Mouse (Mus musculus): ENCODE measurements around the gene Bcar3. TPM values are rescaled to one million over a fixed set of nuclear protein-coding genes. Genes with fewer than 3 reads are reported as not detected.

The Bcar3 gene
- total and polyA plus RNA-seq, 3 experiments = 47.4 to 61.2 (median 52.0) TPM

GRCm38 (mm10) chr3:122470326-122471016, 176.5 kb downstream of the Bcar3 start:
- Histone ChIP-seq H3K36me3 (replicated peaks in 1 of 2; ENCODE audit: control insufficient read depth in 1 of 2, insufficient read depth in 1 of 2, low read length in 1 of 2) (peaks cover 20 to 81% of the 10 kb centered on the region in 2 experiments), H3K9me3 (replicated peaks; ENCODE audit: low read length) (no peaks in the 10 kb centered on the region), H3K4me2 (ENCODE audit: insufficient read depth, low read depth, poor library complexity, severe bottlenecking) (no peak overlapping the region), H3K79me2 (replicated peaks; ENCODE audit: control insufficient read depth, extremely low read depth, insufficient read depth, poor library complexity, severe bottlenecking) (peaks cover 23% of the 10 kb centered on the region), H3K27ac (ENCODE audit: insufficient read depth, low read depth) (no peak overlapping the region), H3K9ac (ENCODE audit: insufficient read depth, low read depth) (no peak overlapping the region), H3K27me3 (replicated peaks) (no peaks in the 10 kb centered on the region), H3K4me1 (ENCODE audit: control insufficient read depth in 1 of 2, insufficient read depth in 2 of 2) (peaks cover 9 to 46% of the 10 kb centered on the region in 2 experiments), H3K4me3 (replicated peaks in 1 of 3; ENCODE audit: low read depth in 2 of 3, low read length in 2 of 3, poor library complexity in 1 of 3) (no peak overlapping the region)
- DNase-seq (ENCODE audit: extremely low read depth) = no peak
- in situ Hi-C loops (cut with MboI; ENCODE audit: low pct_ligation_motif_present, low pct_unique_long_range_greater_than_20kb, low sequenced_read_pairs) (no loop called here), dilution Hi-C loops (cut with MboI; ENCODE audit: extremely low pct_ligation_motif_present, extremely low pct_unique_long_range_greater_than_20kb, low sequenced_read_pairs) (no loop called here)
- no peak for TF ChIP-seq ELF1 (IDR thresholded peaks at IDR 0.05; ENCODE audit: low read depth, low read length)
- TF ChIP-seq E2F4 (IDR thresholded peaks at IDR 0.05; ENCODE audit: insufficient replicate concordance, low read depth, low read length) = no peak
- TF ChIP-seq ZC3H11A (IDR thresholded peaks at IDR 0.05; ENCODE audit: low read depth, low read length) = no peak
- no peak for TF ChIP-seq NRF1 (IDR thresholded peaks at IDR 0.05; ENCODE audit: low read depth, low read length)
- no peak for TF ChIP-seq ETS1 (conservative IDR thresholded peaks at IDR 0.05; ENCODE audit: low read depth, low read length)
- TF ChIP-seq CTCF (conservative IDR thresholded peaks at IDR 0.05 in 1 of 2, IDR thresholded peaks at IDR 0.05 in 1 of 2; ENCODE audit: low read depth in 2 of 2, low read length in 2 of 2) = no peak
- no peak for TF ChIP-seq TCF12 (IDR thresholded peaks at IDR 0.05; ENCODE audit: low read depth, low read length)
- TF ChIP-seq POLR2A (IDR thresholded peaks at IDR 0.05; ENCODE audit: low read depth, low read length) = no peak
- no peak for TF ChIP-seq MEF2A (IDR thresholded peaks at IDR 0.05; ENCODE audit: borderline replicate concordance, low read depth, low read length)
- TF ChIP-seq MAX (IDR thresholded peaks at IDR 0.05; ENCODE audit: low read length) = no peak
- TF ChIP-seq MXI1 (IDR thresholded peaks at IDR 0.05; ENCODE audit: low read depth, low read length) = no peak
- no peak for TF ChIP-seq BHLHE40 (IDR thresholded peaks at IDR 0.05; ENCODE audit: low read depth, low read length)
- TF ChIP-seq HCFC1 (IDR thresholded peaks at IDR 0.05; ENCODE audit: low read depth, low read length) = no peak
- TF ChIP-seq TBP (conservative IDR thresholded peaks at IDR 0.05; ENCODE audit: low read depth, low read length) = no peak
- no peak for TF ChIP-seq MAFK (IDR thresholded peaks at IDR 0.05; ENCODE audit: insufficient replicate concordance, low read length)

GRCm38 (mm10) chr3:122471017-122471721, 177.2 kb downstream of the Bcar3 start:
- Histone ChIP-seq H3K36me3 (replicated peaks in 1 of 2; ENCODE audit: control insufficient read depth in 1 of 2, insufficient read depth in 1 of 2, low read length in 1 of 2) (peaks cover 24 to 87% of the 10 kb centered on the region in 2 experiments), H3K9me3 (replicated peaks; ENCODE audit: low read length) (no peaks in the 10 kb centered on the region), H3K4me1 (ENCODE audit: control insufficient read depth in 1 of 2, insufficient read depth in 2 of 2) (peaks cover 13 to 47% of the 10 kb centered on the region in 2 experiments), H3K4me3 (replicated peaks in 1 of 3; ENCODE audit: low read depth in 2 of 3, low read length in 2 of 3, poor library complexity in 1 of 3) (no peak overlapping the region), H3K4me2 (ENCODE audit: insufficient read depth, low read depth, poor library complexity, severe bottlenecking) (no peak overlapping the region), H3K79me2 (replicated peaks; ENCODE audit: control insufficient read depth, extremely low read depth, insufficient read depth, poor library complexity, severe bottlenecking) (peaks cover 22% of the 10 kb centered on the region), H3K9ac (ENCODE audit: insufficient read depth, low read depth) (no peak overlapping the region), H3K27me3 (replicated peaks) (no peaks in the 10 kb centered on the region), H3K27ac (ENCODE audit: insufficient read depth, low read depth) (no peak overlapping the region)
- TF ChIP-seq BHLHE40 (IDR thresholded peaks at IDR 0.05; ENCODE audit: low read depth, low read length) = no peak
- TF ChIP-seq USF1 (IDR thresholded peaks at IDR 0.05; ENCODE audit: low read depth, low read length) = no peak
- TF ChIP-seq SMC3 (IDR thresholded peaks at IDR 0.05; ENCODE audit: low read depth, low read length) = no peak
- TF ChIP-seq JUN (IDR thresholded peaks at IDR 0.05; ENCODE audit: insufficient read depth, low read depth, low read length) = no peak
- no peak for TF ChIP-seq ZNF384 (IDR thresholded peaks at IDR 0.05; ENCODE audit: low read depth, low read length)
- no peak for TF ChIP-seq TBP (conservative IDR thresholded peaks at IDR 0.05; ENCODE audit: low read depth, low read length)
- TF ChIP-seq ZC3H11A (IDR thresholded peaks at IDR 0.05; ENCODE audit: low read depth, low read length) = no peak
- TF ChIP-seq MYC (IDR thresholded peaks at IDR 0.05; ENCODE audit: low read depth, low read length) = no peak
- TF ChIP-seq CHD2 (IDR thresholded peaks at IDR 0.05; ENCODE audit: low read length) = no peak
- TF ChIP-seq KAT2A (IDR thresholded peaks at IDR 0.05; ENCODE audit: insufficient replicate concordance, low read length) = no peak
- no peak for TF ChIP-seq MEF2A (IDR thresholded peaks at IDR 0.05; ENCODE audit: borderline replicate concordance, low read depth, low read length)
- TF ChIP-seq NRF1 (IDR thresholded peaks at IDR 0.05; ENCODE audit: low read depth, low read length) = no peak
- no peak for TF ChIP-seq E2F4 (IDR thresholded peaks at IDR 0.05; ENCODE audit: insufficient replicate concordance, low read depth, low read length)
- TF ChIP-seq ZKSCAN1 (IDR thresholded peaks at IDR 0.05; ENCODE audit: borderline replicate concordance, low read depth, low read length) = no peak
- TF ChIP-seq GABPA (IDR thresholded peaks at IDR 0.05; ENCODE audit: insufficient replicate concordance, low read depth, low read length) = no peak
- TF ChIP-seq HCFC1 (IDR thresholded peaks at IDR 0.05; ENCODE audit: low read depth, low read length) = no peak
- DNase-seq (ENCODE audit: extremely low read depth) = no peak
- in situ Hi-C loops (cut with MboI; ENCODE audit: low pct_ligation_motif_present, low pct_unique_long_range_greater_than_20kb, low sequenced_read_pairs) = no loop called here
- dilution Hi-C loops (cut with MboI; ENCODE audit: extremely low pct_ligation_motif_present, extremely low pct_unique_long_range_greater_than_20kb, low sequenced_read_pairs) = no loop called here
